Mouse (Mus musculus): ENCODE measurements around the gene Peg3.

DNA sequence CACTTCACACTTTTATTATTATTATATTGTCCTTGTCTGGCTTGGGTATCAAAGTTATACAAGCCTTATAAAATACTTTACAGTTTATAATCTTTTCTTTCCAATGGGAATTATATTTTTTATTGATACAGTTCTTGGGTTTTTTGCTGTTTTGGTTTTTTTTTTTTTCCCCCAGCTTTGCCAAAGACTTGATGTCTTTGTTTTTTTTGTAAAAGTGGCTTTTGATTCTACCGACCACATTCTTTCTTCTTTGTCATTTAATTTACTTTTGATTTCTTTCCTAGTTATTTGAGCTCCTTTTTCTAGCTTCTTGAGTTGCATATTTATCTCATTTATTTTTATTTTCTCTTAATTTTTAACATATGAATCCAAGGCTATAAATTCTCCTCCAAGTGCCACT, 5.8 kb upstream of the Peg3 start:
- TF ChIP-seq POLR2A (IDR thresholded peaks at IDR 0.05; ENCODE audit: extremely low read depth, insufficient read depth, low read length) (no peak), CTCF (IDR thresholded peaks at IDR 0.05; ENCODE audit: extremely low read depth, insufficient read depth, low read length) (no peak)

All from cortical plate, adult 2 months (tissue).